Mouse (Mus musculus) lung, postnatal 0 days (tissue): ENCODE measurements around the gene Ifi209.

Experiments
- CTCF ChIP-seq: IDR thresholded peaks from 2 replicates; pipeline ENCODE4 v1.5.1; 2016; ENCODE audit warnings: antibody characterized with exemption, mild to moderate bottlenecking
- EP300 ChIP-seq: IDR thresholded peaks from 2 replicates; pipeline ENCODE4 v1.6.1; 2016; ENCODE audit warnings: antibody characterized with exemption, mild to moderate bottlenecking, control low read depth

DNA sequence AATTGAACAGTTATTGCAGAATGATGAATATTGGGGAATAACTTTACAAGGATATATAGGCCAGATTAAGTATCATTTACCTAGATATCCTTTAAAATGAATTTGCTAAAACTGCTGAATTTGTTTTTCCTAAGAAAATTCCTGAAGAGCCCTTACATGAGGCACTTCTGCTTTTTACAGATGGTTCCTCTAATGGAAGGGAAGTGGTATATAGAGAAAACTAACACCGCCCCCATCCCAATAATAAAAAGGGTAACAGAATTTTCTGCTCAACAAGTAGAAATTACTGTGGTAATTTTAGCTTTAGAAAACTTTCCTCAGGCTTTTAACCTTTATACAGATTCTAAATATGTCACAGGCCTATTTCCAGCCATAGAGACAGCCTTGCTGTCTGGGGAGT, 63.6 kb downstream of the Ifi209 start:
- TF ChIP-seq EP300 (no peak), CTCF (no peak)
